Mouse (Mus musculus) liver, adult 2 months (tissue): ENCODE results near the gene Trhde. TPM values are rescaled to one million over a fixed set of nuclear protein-coding genes. Genes with fewer than 3 reads are reported as not detected.
A peak's percentile ranks its signal among the peaks of the same experiment; 100 is the strongest.

ENCODE experiments used
- DNase-seq: peaks from one replicate; pipeline ENCODE4 v3.0.0-alpha.2; 2011; ENCODE audit warnings: low read depth, low spot score; ENCODE audit errors: extremely low read depth
- H3K27ac ChIP-seq: fragments of 200-500 bp; replicated peaks from 2 replicates; pipeline ENCODE4 v1.5.1; 2012; ENCODE audit warnings: low read depth, mild to moderate bottlenecking, control low read depth, inconsistent platforms, low read length; ENCODE audit not compliant: insufficient read depth
- H3K27me3 ChIP-seq: fragments of 200-500 bp; 2 replicates; pipeline ENCODE4 v1.6.1; 2012; ENCODE audit warnings: mild to moderate bottlenecking, moderate library complexity, low read length, inconsistent platforms; ENCODE audit not compliant: control insufficient read depth, insufficient read depth
- H3K36me3 ChIP-seq: fragments of 200-500 bp; 2 replicates; pipeline ENCODE4 v1.6.1; 2012; ENCODE audit warnings: low read length, inconsistent platforms; ENCODE audit not compliant: control insufficient read depth, insufficient read depth
- H3K4me1 ChIP-seq: fragments of 200-500 bp; 2 replicates; pipeline ENCODE4 v1.6.1; 2011; ENCODE audit warnings: low read length; ENCODE audit not compliant: control insufficient read depth, insufficient read depth
- H3K4me3 ChIP-seq: fragments of 200-500 bp; 2 replicates; pipeline ENCODE4 v1.5.1; 2011; ENCODE audit warnings: low read depth, mild to moderate bottlenecking, control low read depth, low read length, moderate library complexity; ENCODE audit not compliant: insufficient read depth
- H3K79me2 ChIP-seq: fragments of 200-500 bp; 2 replicates; pipeline ENCODE4 v1.6.1; 2012; ENCODE audit warnings: inconsistent platforms, mild to moderate bottlenecking, low read length, moderate library complexity; ENCODE audit not compliant: control insufficient read depth, insufficient read depth
- H3K9ac ChIP-seq: fragments of 200-500 bp; 2 replicates; pipeline ENCODE4 v1.6.1; 2012; ENCODE audit warnings: low read depth, mild to moderate bottlenecking, control low read depth, inconsistent platforms, low read length
- CTCF ChIP-seq: fragments of 200-500 bp; IDR thresholded peaks from 2 replicates; pipeline ENCODE4 v1.5.1; 2011; ENCODE audit warnings: low read depth, low read length, control low read depth
- POLR2A ChIP-seq: fragments of 200-500 bp; IDR thresholded peaks from 2 replicates; pipeline ENCODE4 v1.6.1; 2011; ENCODE audit warnings: low read length, control low read depth; ENCODE audit not compliant: insufficient read depth; ENCODE audit errors: extremely low read depth
- whole genome bisulfite sequencing: fragments of 180-500 bp; shearing (Covaris S2); methylation state at CpG from one replicate; pipeline ENCODE4 v1.1.7; 2018; 5-methylcytosine and 5-hydroxymethylcytosine counted together
- polyA plus RNA-seq: library from polyadenylated mRNA; depleted of rRNA; stranded (reverse); fragments of >200 nt; gene quantifications from 2 replicates; pipeline ENCODE4 v1.2.3, GENCODE M21; 2012
- total RNA-seq: library from RNA; depleted of rRNA; stranded (reverse); fragments of >200 nt; gene quantifications from 2 replicates; pipeline ENCODE4 v1.2.3, GENCODE M21; 2014

The Trhde gene
- total and polyA plus RNA-seq, 2 experiments = 0.09 to 1.8 TPM

DNA sequence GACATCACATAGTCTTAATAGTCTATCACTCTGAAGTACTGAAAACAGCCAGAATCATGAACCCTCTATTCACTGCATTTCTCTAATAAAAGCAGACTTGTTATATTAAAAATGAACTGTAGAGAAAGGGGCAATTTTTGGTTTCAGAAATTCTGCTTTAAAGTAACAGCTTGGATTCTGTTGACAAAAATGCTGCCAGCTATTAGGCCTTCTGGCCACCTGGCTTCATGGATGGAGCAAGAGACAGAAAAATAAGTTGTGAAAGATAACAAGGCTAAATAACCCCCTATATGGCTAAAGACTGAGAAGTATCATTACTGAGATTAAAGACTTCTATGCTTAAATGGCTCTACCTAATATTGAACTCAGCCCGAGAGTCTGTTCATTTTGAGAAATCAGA lies 234.2 kb downstream of the Trhde start:
- DNase-seq = no peak
- Histone ChIP-seq H3K36me3 (no peaks in the 10 kb centered on the region), H3K9ac (no peak overlapping the region), H3K4me1 (no peaks in the 10 kb centered on the region), H3K4me3 (no peak overlapping the region), H3K79me2 (no peaks in the 10 kb centered on the region), H3K27ac (no peak overlapping the region), H3K27me3 (no peaks in the 10 kb centered on the region)
- 80% methylated on average over 1 of the region's 1 CpGs for WGBS
- TF ChIP-seq POLR2A = no peak
- no peak for TF ChIP-seq CTCF

DNA sequence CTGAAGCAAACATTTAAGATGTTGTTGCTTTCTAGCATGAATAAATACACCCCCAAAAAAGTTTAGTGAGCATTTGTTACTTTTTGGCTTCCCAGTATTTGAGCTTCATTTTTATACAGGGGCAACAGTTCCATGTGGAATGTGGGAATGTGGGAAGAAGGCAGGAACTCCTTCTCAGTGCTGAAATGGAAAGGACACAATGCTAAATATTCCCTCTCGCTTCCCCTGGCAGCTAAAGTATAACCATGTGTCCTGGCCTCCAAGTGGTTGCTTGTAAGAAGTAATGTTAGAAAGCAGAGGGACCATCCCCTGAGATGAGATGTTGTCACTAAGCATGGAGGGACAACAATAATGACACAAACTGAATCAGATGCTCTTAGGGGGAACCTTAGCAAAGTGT lies 292.9 kb downstream of the Trhde start:
- H3K79me2 ChIP-seq = no peaks in the 10 kb centered on the region
- no peak overlapping the region for H3K9ac ChIP-seq
- no peak overlapping the region for H3K27ac ChIP-seq
- 75% methylated on average over 1 of the region's 1 CpGs for WGBS
- H3K4me1 ChIP-seq = no peaks in the 10 kb centered on the region
- TF ChIP-seq CTCF = no peak
- no peak for TF ChIP-seq POLR2A
- H3K4me3 ChIP-seq = no peak overlapping the region
- DNase-seq = no peak
- no peaks in the 10 kb centered on the region for H3K27me3 ChIP-seq
- no peaks in the 10 kb centered on the region for H3K36me3 ChIP-seq

DNA sequence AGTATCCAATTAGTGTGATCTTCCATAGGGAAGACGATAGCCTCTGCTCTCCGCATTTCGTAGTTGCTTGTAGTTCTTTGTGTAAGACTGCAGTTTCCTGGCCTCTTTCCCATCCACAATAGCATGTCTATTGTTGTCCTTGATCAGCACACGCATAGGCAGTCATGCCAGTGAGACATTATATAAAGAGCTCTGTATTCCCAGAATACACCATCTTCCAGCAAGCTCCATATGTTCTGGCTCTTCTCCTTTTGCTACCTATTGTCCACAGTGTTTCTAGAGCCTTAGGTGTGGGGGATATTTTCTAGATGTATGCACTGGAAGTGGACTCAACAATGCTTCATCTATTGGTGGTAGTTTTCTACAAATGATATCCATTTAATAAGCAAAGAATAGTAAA lies 313.3 kb downstream of the Trhde start:
- Histone ChIP-seq H3K9ac (no peak overlapping the region), H3K36me3 (no peaks in the 10 kb centered on the region), H3K27ac (no peak overlapping the region), H3K4me3 (no peak overlapping the region), H3K79me2 (no peaks in the 10 kb centered on the region), H3K4me1 (no peaks in the 10 kb centered on the region), H3K27me3 (no peaks in the 10 kb centered on the region)
- no peak for TF ChIP-seq POLR2A
- TF ChIP-seq CTCF = no peak
- DNase-seq = no peak
- 88% methylated on average over 4 of the region's 4 CpGs for WGBS

DNA sequence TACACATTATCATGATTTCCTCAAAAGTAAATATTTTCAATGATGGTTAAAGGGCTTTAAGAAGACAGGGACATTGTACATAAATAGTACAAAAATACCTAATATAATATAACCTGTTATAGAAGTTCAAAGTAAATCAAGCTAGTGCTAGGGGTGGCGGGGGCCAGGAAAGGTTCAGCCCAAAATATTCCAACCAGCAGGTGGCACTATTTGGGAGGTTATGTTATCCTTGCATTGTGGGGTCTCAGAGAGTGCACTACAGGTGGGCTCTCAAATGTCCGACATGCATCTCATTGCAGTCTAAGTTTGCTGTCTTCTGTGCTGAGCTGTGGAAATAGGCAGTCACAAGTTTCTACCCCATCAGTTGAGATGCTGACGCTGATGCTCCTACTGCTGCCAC lies 346.5 kb downstream of the Trhde start:
- H3K4me3 ChIP-seq = no peak overlapping the region
- DNase-seq = no peak

DNA sequence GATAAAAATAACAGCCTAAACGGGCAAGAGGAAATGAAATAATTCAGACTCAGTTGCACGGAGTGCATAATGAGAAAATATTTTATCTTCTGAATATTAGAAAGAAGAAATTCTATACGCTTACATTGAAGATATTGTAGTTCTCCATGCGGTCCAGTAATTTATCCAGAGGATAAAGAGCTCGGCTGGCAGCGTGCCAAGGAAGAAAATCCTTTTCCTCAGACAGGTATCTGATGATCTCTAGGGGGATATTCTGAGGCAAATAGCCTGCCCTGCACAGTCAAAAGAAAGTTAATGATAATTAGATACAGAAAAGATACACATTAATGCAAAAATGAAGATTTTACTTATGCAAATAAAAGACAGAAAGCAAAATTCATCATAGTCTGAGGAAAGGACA lies 354.0 kb downstream of the Trhde start:
- TF ChIP-seq POLR2A (no peak), CTCF (no peak)
- Histone ChIP-seq H3K36me3 (no peaks in the 10 kb centered on the region), H3K27me3 (no peaks in the 10 kb centered on the region), H3K79me2 (no peaks in the 10 kb centered on the region), H3K27ac (no peak overlapping the region), H3K4me3 (no peak overlapping the region), H3K4me1 (no peaks in the 10 kb centered on the region), H3K9ac (no peak overlapping the region)
- 75% methylated on average over 6 of the region's 6 CpGs for WGBS
- DNase-seq = no peak

More for the DNA sequence above, 346.5 kb downstream of the Trhde start:
- Histone ChIP-seq H3K27me3 (no peaks in the 10 kb centered on the region), H3K36me3 (no peaks in the 10 kb centered on the region), H3K4me1 (no peaks in the 10 kb centered on the region), H3K79me2 (no peaks in the 10 kb centered on the region), H3K27ac (no peak overlapping the region), H3K9ac (no peak overlapping the region)
- WGBS = 68% methylated on average over 3 of the region's 3 CpGs
- TF ChIP-seq CTCF = no peak
- no peak for TF ChIP-seq POLR2A

DNA sequence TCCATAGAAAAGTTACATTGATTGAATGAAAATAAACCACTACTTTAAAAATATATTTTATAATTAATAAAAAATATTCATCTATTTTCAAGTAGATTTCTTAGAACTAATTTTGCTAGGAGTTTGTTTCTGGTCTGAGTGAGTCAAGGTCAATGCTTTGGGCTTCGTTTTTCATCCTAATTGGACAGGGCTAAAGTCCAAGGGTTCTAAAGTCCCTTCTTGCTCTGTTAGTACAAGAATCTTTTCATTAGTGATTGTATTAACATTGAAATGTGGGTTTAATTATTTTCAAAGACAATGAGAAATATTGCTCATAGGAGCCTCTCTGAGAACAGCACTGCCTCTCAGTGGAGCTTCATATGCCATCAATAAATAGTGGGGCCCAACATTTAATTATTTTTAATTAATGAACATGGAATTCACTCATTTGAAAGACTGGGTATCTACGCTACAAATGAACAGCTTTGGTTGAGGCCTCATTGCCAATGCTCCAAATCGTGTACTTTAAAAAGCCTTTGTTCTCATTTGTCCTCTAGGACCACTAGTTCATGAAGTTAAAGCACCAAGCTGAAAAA lies 383.1 kb downstream of the Trhde start:
- Histone ChIP-seq H3K27ac (no peak overlapping the region), H3K9ac (no peak overlapping the region), H3K27me3 (no peaks in the 10 kb centered on the region), H3K4me1 (no peaks in the 10 kb centered on the region), H3K4me3 (no peak overlapping the region), H3K36me3 (no peaks in the 10 kb centered on the region), H3K79me2 (no peaks in the 10 kb centered on the region)
- peak; percentile 65 for DNase-seq
- TF ChIP-seq POLR2A (no peak), CTCF (no peak)
- WGBS = 47% methylated on average over 3 of the region's 3 CpGs
